Mouse (Mus musculus) thymus, adult 2 months (tissue): ENCODE measurements at regions not wholly inside any gene's neighbourhood (a gene's known extent, or its start where the extent isn't known, plus 50 kb on each side); places are given as distances from the start of the nearest gene placed in this dataset.

ENCODE experiments used
- DNase-seq: peaks from one replicate; pipeline ENCODE4 v3.0.0; 2021
- H3K27ac ChIP-seq: fragments of 200-500 bp; 2 replicates; pipeline ENCODE4 v1.5.1; 2012; ENCODE audit warnings: low read length, control low read depth; ENCODE audit not compliant: control insufficient read depth, insufficient read depth
- H3K27me3 ChIP-seq: fragments of 200-500 bp; 2 replicates; pipeline ENCODE4 v1.6.1; 2012; ENCODE audit warnings: mild to moderate bottlenecking, low read length, moderate library complexity, mixed read lengths; ENCODE audit not compliant: control insufficient read depth, insufficient read depth
- H3K36me3 ChIP-seq: fragments of 200-500 bp; 2 replicates; pipeline ENCODE4 v1.6.1; 2012; ENCODE audit warnings: mild to moderate bottlenecking, low read length, moderate library complexity; ENCODE audit not compliant: control insufficient read depth, insufficient read depth
- H3K4me1 ChIP-seq: fragments of 200-500 bp; replicated peaks from 2 replicates; pipeline ENCODE4 v1.6.1; 2012; ENCODE audit warnings: low read length; ENCODE audit not compliant: control insufficient read depth, insufficient read depth
- H3K4me3 ChIP-seq: fragments of 200-500 bp; 2 replicates; pipeline ENCODE4 v1.5.1; 2012; ENCODE audit warnings: mild to moderate bottlenecking, low read length, control low read depth, moderate library complexity; ENCODE audit not compliant: control insufficient read depth, insufficient read depth
- CTCF ChIP-seq: fragments of 200-500 bp; IDR thresholded peaks from 2 replicates; pipeline ENCODE4 v1.5.1; 2012; ENCODE audit warnings: mild to moderate bottlenecking, control low read depth, low read length, moderate library complexity, borderline replicate concordance; ENCODE audit not compliant: control insufficient read depth, poor library complexity, insufficient read depth; ENCODE audit errors: extremely low read depth
- POLR2A ChIP-seq: fragments of 200-500 bp; IDR thresholded peaks from 2 replicates; pipeline ENCODE4 v1.6.1; 2012; ENCODE audit warnings: mild to moderate bottlenecking, low read length, control low read depth, moderate library complexity; ENCODE audit not compliant: control insufficient read depth, poor library complexity, insufficient read depth; ENCODE audit errors: extremely low read depth
- WGBS: fragments of 180-500 bp; shearing (Covaris S2); methylation state at CpG from one replicate; pipeline ENCODE4 v1.1.7; 2018; 5-methylcytosine and 5-hydroxymethylcytosine counted together

GRCm38 (mm10) chr16:49985082-49986076 lies 185.0 kb downstream of the Cd47 start:
- no peak for TF ChIP-seq POLR2A
- no peak for TF ChIP-seq CTCF
- H3K4me1 ChIP-seq, result no peaks in the 10 kb centered on the region
- 90% methylated on average over 14 of the region's 14 CpGs for WGBS
- DNase-seq, result no peak
- no peaks in the 10 kb centered on the region for H3K27me3 ChIP-seq
- no peak overlapping the region for H3K27ac ChIP-seq
- no peak overlapping the region for H3K4me3 ChIP-seq
- no peaks in the 10 kb centered on the region for H3K36me3 ChIP-seq

DNA sequence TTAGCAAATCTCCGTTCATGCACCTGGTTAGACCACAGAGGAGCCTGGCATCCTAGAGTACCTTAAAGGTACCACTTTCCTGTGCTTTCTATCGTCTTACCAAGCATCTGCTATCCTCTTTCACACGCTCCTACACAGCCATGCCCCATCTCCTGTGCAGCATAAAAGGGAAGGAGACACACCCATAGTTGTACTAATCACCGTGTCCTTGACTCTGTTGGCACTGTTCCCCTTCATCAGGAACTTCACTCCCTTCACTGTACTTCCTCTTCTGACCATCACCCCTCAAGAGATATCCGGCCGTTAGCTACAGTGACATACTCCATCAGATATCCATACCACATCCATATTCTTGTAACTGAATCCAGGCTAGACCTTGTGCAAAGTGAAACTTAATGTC lies 186.6 kb downstream of the Cd47 start:
- no peak for TF ChIP-seq CTCF
- TF ChIP-seq POLR2A, result no peak

GRCm38 (mm10) chr16:49995822-49996221 lies 195.5 kb downstream of the Cd47 start:
- H3K27ac ChIP-seq, result no peak overlapping the region
- no peaks in the 10 kb centered on the region for H3K4me1 ChIP-seq
- no peaks in the 10 kb centered on the region for H3K36me3 ChIP-seq
- no peak overlapping the region for H3K4me3 ChIP-seq
- WGBS, result 90% methylated on average over 3 of the region's 3 CpGs
- H3K27me3 ChIP-seq, result no peaks in the 10 kb centered on the region
- DNase-seq, result no peak
- TF ChIP-seq POLR2A (no peak), CTCF (no peak)

More for the DNA sequence above, 186.6 kb downstream of the Cd47 start:
- Histone ChIP-seq H3K36me3 (no peaks in the 10 kb centered on the region), H3K4me3 (no peak overlapping the region), H3K4me1 (no peaks in the 10 kb centered on the region), H3K27ac (no peak overlapping the region), H3K27me3 (no peaks in the 10 kb centered on the region)
- WGBS, result 28% methylated on average over 6 of the region's 6 CpGs
- DNase-seq, result no peak

GRCm38 (mm10) chr16:49996593-49996992 lies 196.3 kb downstream of the Cd47 start:
- Histone ChIP-seq H3K27ac (no peak overlapping the region), H3K36me3 (no peaks in the 10 kb centered on the region), H3K27me3 (no peaks in the 10 kb centered on the region), H3K4me3 (no peak overlapping the region), H3K4me1 (no peaks in the 10 kb centered on the region)
- 94% methylated on average over 5 of the region's 5 CpGs for WGBS
- no peak for DNase-seq
- no peak for TF ChIP-seq CTCF
- TF ChIP-seq POLR2A, result no peak

- H3K27me3 ChIP-seq, result no peaks in the 10 kb centered on the region
- no peak overlapping the region for H3K27ac ChIP-seq
- no peak for DNase-seq
- no peak overlapping the region for H3K4me3 ChIP-seq
- no peaks in the 10 kb centered on the region for H3K4me1 ChIP-seq
- TF ChIP-seq POLR2A (no peak), CTCF (no peak)
- H3K36me3 ChIP-seq, result no peaks in the 10 kb centered on the region
- 97% methylated on average over 7 of the region's 7 CpGs for WGBS
Measured at GRCm38 (mm10) chr16:49997040-49997439, 196.7 kb downstream of the Cd47 start.

- DNase-seq, result no peak
- no peak overlapping the region for H3K4me3 ChIP-seq
- no peaks in the 10 kb centered on the region for H3K27me3 ChIP-seq
- H3K36me3 ChIP-seq, result no peaks in the 10 kb centered on the region
- no peak overlapping the region for H3K27ac ChIP-seq
- TF ChIP-seq POLR2A (no peak), CTCF (no peak)
- no peaks in the 10 kb centered on the region for H3K4me1 ChIP-seq
- 77% methylated on average over 4 of the region's 4 CpGs for WGBS
Measured at GRCm38 (mm10) chr16:50000805-50001204, 200.5 kb downstream of the Cd47 start.
